Mouse (Mus musculus) liver, embryonic 11.5 days (tissue): ENCODE measurements around the gene Nrxn3. TPM values are rescaled to one million over a fixed set of nuclear protein-coding genes. Genes with fewer than 3 reads are reported as not detected.

ENCODE experiments used
- ATAC-seq: fragments of 200-750 bp; cut with Nextera tagmentation; replicated peaks from 2 replicates; pipeline ENCODE4 v1.8.0; 2017; ENCODE audit warnings: moderate number of reproducible peaks, mild to moderate bottlenecking, moderate TSS enrichment, moderate library complexity; ENCODE audit not compliant: low FRiP score
- DNase-seq: peaks from one replicate; pipeline ENCODE4 v3.0.0-alpha.2; 2017; ENCODE audit warnings: low spot score
- H3K27ac ChIP-seq: fragments of 300-500 bp; sonication (generic); 2 replicates; pipeline ENCODE4 v1.5.1; 2014; ENCODE audit warnings: mild to moderate bottlenecking, low read depth, low read length, control low read depth
- H3K27me3 ChIP-seq: fragments of 300-500 bp; sonication (generic); replicated peaks from 2 replicates; pipeline ENCODE4 v1.6.1; 2014; ENCODE audit warnings: low read length, mixed read lengths; ENCODE audit not compliant: control insufficient read depth, insufficient read depth
- H3K36me3 ChIP-seq: fragments of 300-500 bp; sonication (generic); 2 replicates; pipeline ENCODE4 v1.6.1; 2014; ENCODE audit warnings: mild to moderate bottlenecking, low read length, moderate library complexity, mixed read lengths; ENCODE audit not compliant: control insufficient read depth, insufficient read depth
- H3K4me1 ChIP-seq: fragments of 300-500 bp; sonication (generic); replicated peaks from 2 replicates; pipeline ENCODE4 v1.6.1; 2014; ENCODE audit warnings: low read length, mixed read lengths; ENCODE audit not compliant: control insufficient read depth, insufficient read depth
- H3K4me2 ChIP-seq: fragments of 300-500 bp; sonication (generic); 2 replicates; pipeline ENCODE4 v1.6.1; 2014; ENCODE audit warnings: mild to moderate bottlenecking, control low read depth, moderate library complexity
- H3K4me3 ChIP-seq: fragments of 300-500 bp; sonication (generic); 2 replicates; pipeline ENCODE4 v1.5.1; 2014; ENCODE audit warnings: low read depth, low read length, control low read depth
- H3K9ac ChIP-seq: fragments of 300-500 bp; sonication (generic); 2 replicates; pipeline ENCODE4 v1.6.1; 2014; ENCODE audit warnings: low read depth, low read length, control low read depth
- H3K9me3 ChIP-seq: fragments of 300-500 bp; sonication (generic); 2 replicates; pipeline ENCODE4 v1.6.1; 2016; ENCODE audit warnings: low read length, inconsistent platforms, mixed read lengths; ENCODE audit not compliant: control insufficient read depth
- WGBS: fragments of 180-500 bp; shearing (Covaris S2); extraction: QIAGEN DNeasy Blood & Tissue Kit; methylation state at CpG from one replicate; pipeline ENCODE4 v1.1.7; 2014; 5-methylcytosine and 5-hydroxymethylcytosine counted together
- polyA plus RNA-seq: library from polyadenylated mRNA; unstranded; fragments of >200 nt; fragmentation: Nextera tagmentation; extraction: Ambion mirVana; gene quantifications from 2 replicates; pipeline ENCODE4 v1.2.1, GENCODE M21; 2014

The Nrxn3 gene
- polyA plus RNA-seq, 1 experiment from 2014 or later: 3.3 TPM

DNA sequence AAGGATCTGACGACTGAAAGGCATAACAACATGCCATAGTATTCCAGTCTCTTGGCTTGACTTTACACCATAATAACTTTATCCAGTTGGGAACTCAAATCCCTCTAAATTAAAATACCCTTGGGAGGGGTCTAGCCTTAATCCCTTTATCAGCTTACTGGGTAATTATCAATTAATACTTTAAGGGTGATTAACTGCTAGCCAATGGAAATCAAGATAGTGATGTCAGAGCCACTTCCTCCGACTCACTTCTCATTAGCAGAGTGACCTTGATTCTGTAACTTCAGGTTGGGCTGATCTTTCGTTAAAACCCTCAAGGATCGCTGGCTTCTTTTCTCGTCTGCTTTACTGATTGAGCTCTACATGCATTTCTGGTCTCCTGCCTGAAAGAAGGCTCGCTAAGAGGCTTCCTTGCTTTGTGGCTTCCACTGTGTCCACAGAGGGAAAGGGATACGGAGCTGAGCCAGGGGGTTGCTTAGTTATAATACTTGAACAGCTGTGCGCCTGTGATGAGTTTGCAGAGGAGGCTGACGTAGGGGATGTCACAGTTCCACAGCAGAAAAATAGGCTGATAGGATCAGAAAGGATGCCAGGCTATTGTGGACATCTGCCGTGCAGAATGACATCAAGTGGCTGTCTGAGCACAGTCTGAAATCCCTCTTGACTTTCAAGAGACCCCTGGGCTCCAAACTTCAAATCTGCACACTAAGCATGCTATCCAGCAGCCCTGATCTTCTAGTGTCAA lies 352.0 kb downstream of the Nrxn3 start:
- Histone ChIP-seq H3K27ac (no peak overlapping the region), H3K4me3 (no peak overlapping the region)
- 47% methylated on average over 10 of the region's 10 CpGs for WGBS

DNA sequence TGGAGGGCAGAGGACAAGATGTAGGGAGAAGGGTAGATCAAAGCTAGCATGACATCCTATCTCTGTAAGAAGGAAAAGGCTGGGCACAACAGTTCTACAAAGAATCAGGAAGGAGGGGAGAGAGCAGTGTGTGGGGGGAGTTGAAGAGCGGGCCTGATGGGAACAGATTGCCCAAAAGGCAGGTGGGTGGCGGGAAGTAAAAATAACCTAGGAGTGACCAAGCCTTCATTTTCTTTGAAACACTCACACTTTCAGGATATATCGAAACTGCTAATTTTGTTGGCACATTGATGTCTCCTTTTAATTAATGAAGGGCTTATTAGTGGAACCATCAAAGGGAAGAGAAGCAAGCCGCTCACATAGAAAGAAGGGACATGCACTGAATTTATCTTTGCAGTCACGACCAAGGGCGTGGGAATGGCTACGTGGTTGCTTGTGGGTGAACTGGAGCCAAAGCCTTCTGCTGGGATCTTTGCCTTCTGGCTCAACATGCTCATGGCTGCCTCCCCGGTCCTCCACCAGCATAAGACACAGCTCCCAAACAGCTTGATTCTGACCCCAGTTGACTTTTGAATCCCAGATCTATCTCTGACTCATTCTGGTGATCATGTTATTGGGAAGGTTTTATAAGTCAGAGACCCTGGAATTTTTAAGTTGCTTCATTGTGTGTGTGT lies 371.3 kb downstream of the Nrxn3 start:
- no peak overlapping the region for H3K27ac ChIP-seq
- no peak for ATAC-seq

More for the DNA sequence above, 352.0 kb downstream of the Nrxn3 start:
- Histone ChIP-seq H3K4me1 (no peaks in the 10 kb centered on the region), H3K4me2 (no peak overlapping the region), H3K9me3 (no peaks in the 10 kb centered on the region), H3K9ac (no peak overlapping the region), H3K36me3 (no peaks in the 10 kb centered on the region), H3K27me3 (no peaks in the 10 kb centered on the region)
- DNase-seq (no peak), ATAC-seq (no peak)

DNA sequence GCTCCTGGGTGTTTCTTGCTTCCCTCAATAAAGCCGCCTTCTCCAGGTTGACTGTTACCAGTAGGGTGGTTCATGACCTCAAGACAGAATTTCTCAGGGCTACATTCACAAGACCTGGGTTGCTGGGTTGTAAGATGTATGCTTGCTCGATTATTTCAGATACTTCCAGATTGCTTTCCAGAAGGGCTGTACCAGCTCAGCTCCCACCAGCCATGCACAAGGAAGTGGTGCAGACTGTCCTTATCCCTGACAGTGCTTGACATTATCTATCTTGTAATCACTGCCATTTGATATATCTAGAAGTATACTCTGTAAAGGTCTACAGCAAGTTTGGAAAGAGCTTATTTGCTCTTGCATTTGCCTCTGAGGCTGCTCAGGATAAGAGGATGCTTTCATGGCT lies 374.9 kb downstream of the Nrxn3 start:
- H3K27ac ChIP-seq: no peak overlapping the region
- no peaks in the 10 kb centered on the region for H3K36me3 ChIP-seq
- no peaks in the 10 kb centered on the region for H3K9me3 ChIP-seq
- H3K4me2 ChIP-seq: no peak overlapping the region
- no peaks in the 10 kb centered on the region for H3K27me3 ChIP-seq
- ATAC-seq: no peak
- DNase-seq: no peak
- no peak overlapping the region for H3K4me3 ChIP-seq
- H3K9ac ChIP-seq: no peak overlapping the region
- 77% methylated on average over 2 of the region's 2 CpGs for WGBS
- H3K4me1 ChIP-seq: no peaks in the 10 kb centered on the region

More for the DNA sequence above, 371.3 kb downstream of the Nrxn3 start:
- Histone ChIP-seq H3K4me3 (no peak overlapping the region), H3K9ac (no peak overlapping the region), H3K9me3 (no peaks in the 10 kb centered on the region), H3K4me2 (no peak overlapping the region), H3K27me3 (no peaks in the 10 kb centered on the region), H3K36me3 (no peaks in the 10 kb centered on the region), H3K4me1 (no peaks in the 10 kb centered on the region)
- WGBS: 80% methylated on average over 8 of the region's 8 CpGs
- DNase-seq: no peak

GRCm38 (mm10) chr12:89106029-89106733 lies 383.5 kb downstream of the Nrxn3 start:
- no peaks in the 10 kb centered on the region for H3K27me3 ChIP-seq
- DNase-seq (peak; percentile 32), ATAC-seq (peak; percentile 79)
- H3K9me3 ChIP-seq: no peaks in the 10 kb centered on the region
- H3K4me2 ChIP-seq: no peak overlapping the region
- H3K27ac ChIP-seq: no peak overlapping the region
- H3K36me3 ChIP-seq: no peaks in the 10 kb centered on the region
- H3K9ac ChIP-seq: no peak overlapping the region
- no peak overlapping the region for H3K4me3 ChIP-seq
- no peaks in the 10 kb centered on the region for H3K4me1 ChIP-seq
- 21% methylated on average over 9 of the region's 9 CpGs for WGBS

DNA sequence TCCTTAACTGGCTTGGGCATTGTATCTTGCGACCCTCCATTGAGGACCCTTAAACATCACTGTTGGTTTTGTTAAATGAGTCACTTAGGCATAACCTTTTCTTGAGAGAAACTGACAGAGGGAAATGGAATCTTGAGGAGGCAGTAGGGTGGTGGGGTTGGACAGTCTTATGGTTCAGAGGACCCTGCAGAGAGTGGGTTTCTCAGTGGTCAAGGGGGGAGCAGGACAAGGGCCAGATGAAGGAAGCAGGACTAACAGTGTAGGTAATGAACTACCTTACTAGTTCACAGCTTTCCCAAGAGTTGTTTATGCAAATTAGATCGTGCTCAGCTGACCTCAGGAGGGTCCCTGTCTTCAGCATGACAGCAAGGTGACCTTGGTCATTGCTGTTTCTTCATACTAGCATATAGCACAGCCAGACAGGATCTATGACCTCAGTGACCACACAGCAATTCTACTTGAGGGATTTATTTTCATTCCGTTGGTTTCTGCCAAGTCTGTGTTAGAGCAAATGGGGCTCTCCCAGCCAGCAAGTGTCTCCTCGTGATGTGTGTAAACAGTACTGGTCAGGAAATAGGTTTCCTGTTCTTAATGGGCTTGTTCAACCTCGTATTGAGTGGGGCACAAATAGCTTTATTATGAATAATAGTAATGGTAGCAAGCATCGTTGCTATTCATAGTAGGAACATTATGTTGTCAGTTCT lies 384.4 kb downstream of the Nrxn3 start:
- no peak overlapping the region for H3K9ac ChIP-seq
- WGBS: 53% methylated on average over 6 of the region's 6 CpGs
- no peaks in the 10 kb centered on the region for H3K9me3 ChIP-seq
- H3K4me1 ChIP-seq: no peaks in the 10 kb centered on the region
- H3K27me3 ChIP-seq: no peaks in the 10 kb centered on the region
- ATAC-seq: no peak
- no peak overlapping the region for H3K27ac ChIP-seq
- H3K4me2 ChIP-seq: no peak overlapping the region
- H3K4me3 ChIP-seq: no peak overlapping the region
- H3K36me3 ChIP-seq: no peaks in the 10 kb centered on the region
- DNase-seq: no peak

DNA sequence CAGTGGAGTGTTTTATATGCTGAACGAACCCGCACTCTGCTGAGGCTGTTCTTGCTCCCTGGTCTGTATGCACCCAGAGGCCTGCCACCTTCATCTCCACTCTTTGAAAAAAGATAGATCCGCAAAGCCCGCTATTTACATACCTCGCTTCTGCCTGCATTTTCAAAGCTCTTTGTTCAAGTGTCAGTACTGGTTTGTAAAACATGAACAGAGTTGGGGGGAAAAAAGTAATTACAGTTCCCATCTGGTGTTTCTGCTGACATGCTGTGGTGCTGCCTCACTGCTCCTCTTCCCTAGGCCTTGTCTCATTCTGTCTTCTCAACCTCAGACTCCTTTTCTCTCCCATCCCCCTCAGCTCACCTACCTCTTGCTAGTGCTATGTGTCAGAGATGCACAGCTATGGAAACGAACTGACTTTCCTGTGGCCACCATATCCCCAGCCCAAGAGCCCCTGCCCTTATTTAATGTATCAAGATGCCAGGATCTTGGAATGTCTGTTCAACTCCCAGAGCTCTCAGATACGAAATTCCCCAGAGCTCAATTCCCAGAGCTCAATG lies 387.2 kb downstream of the Nrxn3 start:
- Histone ChIP-seq H3K4me2 (no peak overlapping the region), H3K4me1 (no peaks in the 10 kb centered on the region), H3K36me3 (no peaks in the 10 kb centered on the region), H3K27me3 (no peaks in the 10 kb centered on the region), H3K4me3 (no peak overlapping the region), H3K9ac (no peak overlapping the region), H3K27ac (no peak overlapping the region), H3K9me3 (no peaks in the 10 kb centered on the region)
- ATAC-seq (no peak), DNase-seq (no peak)
- 72% methylated on average over 7 of the region's 7 CpGs for WGBS

DNA sequence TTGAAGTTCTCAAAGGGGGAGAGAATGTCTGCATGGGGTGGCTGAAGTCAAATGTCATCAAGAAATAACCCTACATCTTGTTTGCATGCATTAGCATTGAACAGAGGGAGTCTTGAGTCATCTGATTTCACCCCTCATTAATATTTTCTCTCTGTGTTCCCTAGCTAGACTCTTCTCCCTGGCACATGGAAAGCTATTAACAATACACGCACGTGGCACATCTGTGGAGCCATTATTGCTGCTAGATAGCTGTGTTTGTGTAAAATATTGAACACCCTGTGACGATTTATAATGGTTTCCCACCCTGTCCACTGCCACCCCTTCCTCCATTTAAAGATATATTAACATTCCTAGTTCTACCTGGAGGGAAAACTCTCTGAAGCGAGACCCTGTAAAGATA lies 405.9 kb downstream of the Nrxn3 start:
- no peak overlapping the region for H3K9ac ChIP-seq
- H3K4me2 ChIP-seq: no peak overlapping the region
- no peaks in the 10 kb centered on the region for H3K36me3 ChIP-seq
- no peaks in the 10 kb centered on the region for H3K4me1 ChIP-seq
- DNase-seq (no peak), ATAC-seq (no peak)
- H3K4me3 ChIP-seq: no peak overlapping the region
- H3K27me3 ChIP-seq: no peaks in the 10 kb centered on the region
- no peak overlapping the region for H3K27ac ChIP-seq
- H3K9me3 ChIP-seq: no peaks in the 10 kb centered on the region
- WGBS: 66% methylated on average over 4 of the region's 4 CpGs

DNA sequence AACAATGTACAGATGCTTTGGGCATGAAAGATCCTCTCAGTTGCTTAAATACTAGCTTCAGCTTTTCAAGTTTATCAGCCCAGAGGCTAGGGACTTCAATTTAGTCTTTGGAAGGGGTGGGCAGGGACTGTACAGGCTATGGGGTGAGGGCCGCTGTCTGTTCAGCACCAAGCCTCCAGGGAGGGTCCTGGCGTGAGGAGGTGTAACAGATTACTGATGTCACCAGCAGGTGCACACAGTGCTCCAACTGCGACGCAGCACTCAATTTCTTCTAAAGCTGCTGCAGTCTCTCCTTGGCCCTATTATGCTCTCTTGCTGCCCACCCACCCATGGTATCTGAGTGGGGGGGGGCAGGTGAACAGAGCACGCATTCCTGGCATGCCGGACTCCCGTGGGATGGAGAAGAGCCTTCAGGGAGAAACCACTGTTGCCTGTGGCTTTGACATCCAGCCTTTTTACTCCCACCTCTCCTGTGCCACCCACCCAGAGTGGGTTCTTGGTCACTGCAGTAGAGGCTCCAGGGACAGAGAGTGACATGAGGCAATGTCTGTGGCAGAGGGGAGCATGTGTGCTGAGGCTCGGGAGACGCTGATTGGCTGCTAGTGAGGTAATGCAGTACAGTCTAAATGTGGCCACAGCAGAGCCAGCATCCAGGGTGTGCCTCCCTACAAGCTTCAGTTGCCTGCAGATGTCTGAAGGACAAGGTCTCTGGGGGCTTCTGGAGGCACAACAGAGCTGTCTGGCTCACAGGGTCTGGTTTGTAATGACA lies 406.6 kb downstream of the Nrxn3 start:
- Histone ChIP-seq H3K4me2 (no peak overlapping the region), H3K36me3 (no peaks in the 10 kb centered on the region), H3K4me3 (no peak overlapping the region), H3K9ac (no peak overlapping the region), H3K9me3 (no peaks in the 10 kb centered on the region), H3K27me3 (no peaks in the 10 kb centered on the region), H3K4me1 (no peaks in the 10 kb centered on the region), H3K27ac (no peak overlapping the region)
- DNase-seq (no peak), ATAC-seq (no peak; the same call in 1 of the 2 replicates)
- WGBS: 66% methylated on average over 9 of the region's 9 CpGs
